Comparison of ENCODE assay signal across 8 mouse cellular contexts in the genomic region with DNA sequence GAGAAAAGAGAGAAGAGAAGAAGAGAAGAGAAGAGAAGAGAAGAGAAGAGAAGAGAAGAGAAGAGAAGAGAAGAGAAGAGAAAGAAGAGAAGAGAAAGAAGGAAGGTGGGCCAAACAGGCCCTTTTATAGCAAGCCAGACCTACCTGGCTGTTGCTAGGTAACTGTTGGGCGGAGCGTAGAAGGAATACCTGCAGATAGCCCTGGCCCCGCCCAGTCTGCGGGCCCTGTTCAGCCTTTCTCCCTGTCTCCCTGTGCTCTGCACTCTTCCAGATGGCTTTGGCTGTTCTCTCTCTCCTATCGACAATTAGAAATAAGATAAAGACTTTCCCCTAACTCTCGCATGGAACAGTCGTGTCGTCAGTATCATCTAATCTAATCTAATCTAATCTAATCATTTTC. TPM values are rescaled to one million over a fixed set of nuclear protein-coding genes. Genes with fewer than 3 reads are reported as not detected.
DNase-seq lines count a peak whose midpoint lies in the region; ATAC-seq and TF ChIP-seq lines count a peak whose summit lies in the region.

No protein-coding gene starts in this region.

- no peak for DNase-seq in G1E (ENCODE audit: low spot score)
- DNase-seq in induced T-regulatory cell, adult 2 months (ENCODE audit: low read depth), result peak; percentile 37
- no peak for DNase-seq in liver, embryonic 13.5 days
- DNase-seq in spleen, postnatal 36 days (ENCODE audit: low spot score in 2 of 2), result no peak
- no peak for DNase-seq in frontal cortex, postnatal 25 days (ENCODE audit: low spot score in 2 of 2)
- DNase-seq in left cerebral cortex, adult 9 months (ENCODE audit: low spot score in 2 of 2), result no peak

- H3K9ac ChIP-seq in liver, embryonic 13.5 days, result peak overlapping the region; percentile 79; the same call in 1 of the 2 replicates
- H3K9ac ChIP-seq in neural tube, embryonic 15.5 days (replicated peaks), result no peak overlapping the region

- H3K4me2 ChIP-seq in liver, embryonic 13.5 days, result peak overlapping the region; percentile 99
- peak overlapping the region; percentile 81 for H3K4me2 ChIP-seq in neural tube, embryonic 15.5 days

- H3K27ac ChIP-seq in cortical plate, adult 2 months (ENCODE audit: insufficient read depth, low read length), result no peak overlapping the region
- peak overlapping the region; percentile 37 for H3K27ac ChIP-seq in liver, embryonic 13.5 days
- no peak overlapping the region for H3K27ac ChIP-seq in neural tube, embryonic 15.5 days (replicated peaks)

- no peaks in the 10 kb centered on the region for H3K9me3 ChIP-seq in G1E (replicated peaks)
- H3K9me3 ChIP-seq in liver, embryonic 13.5 days (replicated peaks), result no peaks in the 10 kb centered on the region
- H3K9me3 ChIP-seq in neural tube, embryonic 15.5 days (replicated peaks), result no peaks in the 10 kb centered on the region

- H3K4me3 ChIP-seq in G1E (ENCODE audit: low read depth, low read length), result peak overlapping the region; percentile 95; the same call in 1 of the 2 replicates
- H3K4me3 ChIP-seq in cortical plate, adult 2 months (ENCODE audit: insufficient read depth, low read length), result peak overlapping the region; percentile 97; the same call in 1 of the 2 replicates
- H3K4me3 ChIP-seq in liver, embryonic 13.5 days (replicated peaks), result peak overlapping the region; percentile 79
- peak overlapping the region; percentile 71; the same call in 1 of the 2 replicates for H3K4me3 ChIP-seq in neural tube, embryonic 15.5 days (replicated peaks)

- no peak for ATAC-seq in G1E (ENCODE audit: extremely low read depth, insufficient number of reproducible peaks, low FRiP score, poor library complexity, severe bottlenecking)
- ATAC-seq in liver, embryonic 13.5 days (ENCODE audit: low read depth), result no peak
- ATAC-seq in neural tube, embryonic 15.5 days (ENCODE audit: low FRiP score), result no peak

- H3K27me3 ChIP-seq in G1E (ENCODE audit: insufficient read depth, low read length), result peaks cover 11% of the 10 kb centered on the region
- H3K27me3 ChIP-seq in liver, embryonic 13.5 days, result no peaks in the 10 kb centered on the region
- H3K27me3 ChIP-seq in neural tube, embryonic 15.5 days (replicated peaks), result no peaks in the 10 kb centered on the region

- H3K4me1 ChIP-seq in G1E (ENCODE audit: insufficient read depth, low read depth, low read length), result peaks cover 48% of the 10 kb centered on the region
- peaks cover 4% of the 10 kb centered on the region; the same call in 1 of the 2 replicates for H3K4me1 ChIP-seq in cortical plate, adult 2 months (ENCODE audit: control insufficient read depth, insufficient read depth, low read length)
- peaks cover 45% of the 10 kb centered on the region for H3K4me1 ChIP-seq in liver, embryonic 13.5 days (replicated peaks)
- H3K4me1 ChIP-seq in neural tube, embryonic 15.5 days, result peaks cover 29% of the 10 kb centered on the region

- 27% methylated on average over 8 of the region's 8 CpGs for WGBS in liver, embryonic 13.5 days (ENCODE audit: insufficient replicate concordance)
- 22% methylated on average over 8 of the region's 8 CpGs for WGBS in neural tube, embryonic 15.5 days

- no peak for TF ChIP-seq CTCF in G1E (IDR thresholded peaks at IDR 0.05; ENCODE audit: low read depth, low read length)
- no peak for TF ChIP-seq CTCF in cortical plate, adult 2 months (IDR thresholded peaks at IDR 0.05; ENCODE audit: extremely low read depth, insufficient read depth, low read length)

- peaks cover 23% of the 10 kb centered on the region for H3K36me3 ChIP-seq in G1E (replicated peaks)
- H3K36me3 ChIP-seq in liver, embryonic 13.5 days, result peaks cover 9% of the 10 kb centered on the region
- peaks cover 19% of the 10 kb centered on the region for H3K36me3 ChIP-seq in neural tube, embryonic 15.5 days

- TF ChIP-seq POLR2A in cortical plate, adult 2 months (IDR thresholded peaks at IDR 0.05; ENCODE audit: extremely low read depth, insufficient read depth, low read length), result no peak

RNA-seq across cellular contexts. Expression of gene Zfp768, which starts 1.3 kb away (rescaled TPM):
- total RNA-seq in G1E (2014; fragmentation: Nextera tagmentation), result 8.4 and 12.3 TPM in 2 replicates
- total RNA-seq in G1E (2017), result 10.9 and 12.3 TPM in 2 replicates
- polyA plus RNA-seq in G1E (2012), result 32.3 and 33.6 TPM in 2 replicates
- polyA plus RNA-seq in cortical plate, adult 2 months (2012; rRNA removed), result 14.2 and 14.6 TPM in 2 replicates
- polyA plus RNA-seq in liver, embryonic 13.5 days (2015; fragmentation: Nextera tagmentation; extraction: Ambion mirVana), result 3.1 and 3.5 TPM in 2 replicates
- 17.4 and 17.8 TPM in 2 replicates for polyA plus RNA-seq in neural tube, embryonic 15.5 days (2015; fragmentation: Nextera tagmentation; extraction: Ambion mirVana)

RNA-seq across cellular contexts. Expression of gene Zfp747, which starts 29.2 kb away (rescaled TPM):
- total RNA-seq in G1E (2014; fragmentation: Nextera tagmentation), result 7.8 and 9.3 TPM in 2 replicates
- total RNA-seq in G1E (2017), result 12.9 and 14.2 TPM in 2 replicates
- polyA plus RNA-seq in G1E (2012), result 5.5 and 6.2 TPM in 2 replicates
- 5.2 and 5.5 TPM in 2 replicates for polyA plus RNA-seq in cortical plate, adult 2 months (2012; rRNA removed)
- 1.7 and 2.1 TPM in 2 replicates for polyA plus RNA-seq in liver, embryonic 13.5 days (2015; fragmentation: Nextera tagmentation; extraction: Ambion mirVana)
- 8.1 and 8.5 TPM in 2 replicates for polyA plus RNA-seq in neural tube, embryonic 15.5 days (2015; fragmentation: Nextera tagmentation; extraction: Ambion mirVana)

RNA-seq across cellular contexts. Expression of gene 9130019O22Rik, which starts 40.3 kb away (rescaled TPM):
- total RNA-seq in G1E (2014; fragmentation: Nextera tagmentation), result 4.5 and 5.0 TPM in 2 replicates
- 10.2 and 11.2 TPM in 2 replicates for total RNA-seq in G1E (2017)
- polyA plus RNA-seq in G1E (2012), result 1.2 TPM in 2 replicates
- polyA plus RNA-seq in cortical plate, adult 2 months (2012; rRNA removed), result 2.7 TPM in 2 replicates
- 1.3 and 1.4 TPM in 2 replicates for polyA plus RNA-seq in liver, embryonic 13.5 days (2015; fragmentation: Nextera tagmentation; extraction: Ambion mirVana)
- polyA plus RNA-seq in neural tube, embryonic 15.5 days (2015; fragmentation: Nextera tagmentation; extraction: Ambion mirVana), result 4.4 and 4.8 TPM in 2 replicates

RNA-seq across cellular contexts. Expression of gene E430018J23Rik, which starts 46.8 kb away (rescaled TPM):
- total RNA-seq in G1E (2014; fragmentation: Nextera tagmentation) (2.2 and 4.2 TPM in 2 replicates), G1E (2017) (7.2 and 7.7 TPM in 2 replicates)
- 6.6 and 7.3 TPM in 2 replicates for polyA plus RNA-seq in G1E (2012)
- 5.4 and 8.3 TPM in 2 replicates for polyA plus RNA-seq in cortical plate, adult 2 months (2012; rRNA removed)
- polyA plus RNA-seq in liver, embryonic 13.5 days (2015; fragmentation: Nextera tagmentation; extraction: Ambion mirVana), result 1.3 and 1.4 TPM in 2 replicates
- polyA plus RNA-seq in neural tube, embryonic 15.5 days (2015; fragmentation: Nextera tagmentation; extraction: Ambion mirVana), result 5.0 and 5.2 TPM in 2 replicates

RNA-seq across cellular contexts. Expression of gene Itgal, which starts 50.6 kb away (rescaled TPM):
- 3.7 and 5.1 TPM in 2 replicates for total RNA-seq in G1E (2014; fragmentation: Nextera tagmentation)
- 3.1 and 4.1 TPM in 2 replicates for total RNA-seq in G1E (2017)
- 1.7 and 2.2 TPM in 2 replicates for polyA plus RNA-seq in G1E (2012)
- polyA plus RNA-seq in cortical plate, adult 2 months (2012; rRNA removed), result 1.1 and 1.3 TPM in 2 replicates
- 4.1 and 5.2 TPM in 2 replicates for polyA plus RNA-seq in liver, embryonic 13.5 days (2015; fragmentation: Nextera tagmentation; extraction: Ambion mirVana)
- polyA plus RNA-seq in neural tube, embryonic 15.5 days (2015; fragmentation: Nextera tagmentation; extraction: Ambion mirVana), result 0.18 and 5.4 TPM in 2 replicates
